Mouse (Mus musculus) brain, adult 2 months (tissue): Measurements from ENCODE around the gene Draxin.
A peak's percentile ranks its signal among the peaks of the same experiment; 100 is the strongest.

Source experiments
- DNase-seq: peaks from one replicate; pipeline ENCODE4 v3.0.0; 2011; ENCODE audit warnings: low read depth, low spot score

The Draxin gene

GRCm38 (mm10) chr4:148084261-148084714 lies 46.2 kb downstream of the Draxin start:
- DNase-seq: no peak

DNA sequence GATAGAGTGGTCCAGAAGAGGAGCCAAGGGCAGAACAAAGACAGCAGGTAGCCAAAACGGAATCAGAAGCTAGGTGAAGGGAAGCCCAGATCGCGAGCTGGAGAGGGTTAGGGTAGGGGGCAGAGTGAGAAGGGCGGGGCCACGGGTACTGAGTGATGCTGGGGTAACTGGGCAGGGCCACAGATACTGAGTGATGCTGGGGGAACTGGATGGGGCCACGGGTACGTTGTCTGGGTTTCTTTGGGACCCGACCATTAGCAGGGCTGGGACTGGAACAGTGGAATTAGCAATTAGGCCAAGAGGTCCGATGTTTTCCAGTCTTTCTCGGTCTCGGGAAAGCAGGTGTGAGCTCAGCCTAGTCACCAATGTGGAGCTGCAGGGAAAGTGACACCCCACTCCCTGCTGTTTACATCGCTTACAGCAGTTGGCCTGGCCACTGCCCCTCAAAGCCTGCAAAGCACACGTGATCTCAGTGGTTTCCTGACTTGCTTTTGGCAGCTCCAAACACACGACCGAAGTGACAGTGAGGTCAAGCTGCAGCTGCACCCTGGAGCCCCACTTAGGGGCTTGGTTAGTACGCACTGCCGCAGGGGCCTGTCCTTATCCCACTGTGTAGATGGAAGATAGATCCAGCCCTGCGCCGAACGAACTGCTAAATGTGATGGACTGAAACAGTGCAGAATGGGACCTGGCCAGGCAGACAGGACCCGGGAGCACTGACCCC lies 47.2 kb downstream of the Draxin start:
- DNase-seq: no peak

DNA sequence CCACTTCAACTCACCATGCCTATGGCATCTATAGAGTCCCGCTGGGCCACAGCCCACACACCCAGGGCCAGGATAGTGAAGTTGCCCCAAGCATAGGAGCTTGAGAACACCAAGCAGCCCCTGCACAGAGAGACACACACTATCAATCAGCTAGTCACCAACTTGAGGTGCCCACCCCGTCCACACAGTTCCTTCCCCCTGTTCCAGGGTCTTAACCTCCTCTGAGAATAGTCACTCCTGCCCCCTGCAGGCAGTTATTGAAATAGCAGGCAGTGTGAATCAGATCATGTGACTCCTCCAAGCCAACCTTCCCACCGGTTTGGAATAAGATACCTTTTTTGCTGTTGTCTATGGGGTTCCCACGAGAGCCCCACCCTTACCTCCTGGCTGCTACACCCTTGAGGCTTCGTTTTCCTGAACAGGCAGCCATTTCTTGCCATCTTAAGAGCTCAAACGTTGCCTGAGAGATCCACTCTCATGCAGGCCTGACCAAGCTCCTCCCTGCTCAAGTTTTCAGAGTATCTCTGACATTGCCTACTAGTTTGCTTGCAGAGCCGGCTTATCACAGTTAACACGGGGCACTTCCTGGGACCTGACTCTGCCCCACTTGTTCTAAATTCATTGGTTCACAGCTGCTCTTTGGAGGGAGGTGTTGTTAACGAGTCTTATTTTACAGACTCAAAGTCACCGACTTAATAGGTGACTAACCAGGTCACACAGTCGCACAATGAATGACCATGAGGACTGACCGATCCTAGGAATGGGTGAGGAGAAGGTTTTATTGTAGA lies 48.0 kb downstream of the Draxin start:
- peak; percentile 67 for DNase-seq

- DNase-seq: no peak
These were observed 49.3 kb downstream of the Draxin start for GRCm38 (mm10) chr4:148081201-148081600.

DNA sequence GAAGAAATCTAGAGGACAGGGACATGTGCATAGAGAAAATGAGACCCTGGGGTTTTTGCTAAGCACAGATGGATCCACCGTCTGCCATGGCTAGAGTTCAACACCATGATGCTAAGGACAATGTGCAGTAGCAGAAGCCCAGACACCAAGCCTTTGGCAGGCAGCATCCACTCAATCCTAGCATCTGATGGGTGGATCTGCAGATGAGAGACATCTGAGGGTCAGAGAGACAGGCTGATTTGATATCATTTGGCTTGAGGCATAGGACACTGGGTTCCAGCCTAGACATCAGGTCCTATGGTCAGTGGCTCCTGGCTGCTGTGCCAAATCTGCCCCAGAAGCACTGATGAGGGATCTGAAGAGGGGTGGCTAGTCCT lies 49.9 kb downstream of the Draxin start:
- DNase-seq: peak; percentile 95

DNA sequence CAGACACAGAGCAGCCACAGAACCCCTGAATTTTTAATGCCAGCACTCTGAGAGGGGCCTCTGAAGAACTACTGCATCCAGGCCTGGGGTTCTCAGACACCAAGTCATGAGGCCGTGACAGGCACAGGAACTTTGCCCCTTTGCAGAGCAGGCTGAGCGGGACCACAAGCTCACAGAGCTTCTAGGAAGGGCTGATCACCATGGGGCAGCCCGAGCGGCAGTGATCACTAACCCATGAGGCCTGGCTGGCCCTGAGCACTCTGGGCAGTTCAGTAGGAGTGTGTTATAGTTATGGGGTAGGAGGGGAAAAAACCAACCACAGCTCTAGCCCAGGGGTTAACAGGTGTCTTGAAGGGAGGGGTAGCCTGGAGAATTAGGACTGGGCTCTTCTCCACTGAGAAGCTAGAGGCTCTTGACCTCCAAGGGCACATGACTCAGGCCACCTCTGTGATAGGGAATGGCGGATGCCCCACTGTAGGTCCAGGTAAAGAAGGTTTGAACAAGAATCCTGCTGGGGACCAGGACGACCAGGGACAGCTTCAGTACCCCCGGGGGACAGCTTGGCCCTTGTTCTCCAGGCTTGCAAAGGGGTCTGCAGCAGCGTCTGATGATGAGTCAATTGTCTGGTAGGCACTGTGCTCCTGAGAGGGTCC lies 50.4 kb downstream of the Draxin start:
- DNase-seq: no peak

DNA sequence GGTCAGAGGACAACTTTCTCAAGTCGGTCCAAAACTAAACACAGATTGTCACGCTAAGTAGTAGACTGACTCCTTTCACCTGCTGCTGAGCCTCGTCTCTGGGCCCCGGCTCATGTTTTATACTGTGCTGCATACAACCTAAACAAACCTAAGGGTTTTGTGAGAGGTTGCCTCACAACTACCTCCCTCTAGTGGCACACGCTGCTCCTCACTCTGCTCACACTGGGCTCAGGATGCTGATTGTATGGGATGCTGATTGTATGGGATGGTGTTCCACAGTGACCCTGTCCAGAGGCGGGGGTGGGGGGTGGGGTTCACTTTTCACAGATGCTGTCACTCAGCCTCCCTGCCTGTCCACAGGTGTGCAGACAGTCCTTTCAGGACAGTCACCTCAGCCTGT lies 51.3 kb downstream of the Draxin start:
- DNase-seq: peak; percentile 57

- no peak for DNase-seq
These were observed 54.6 kb downstream of the Draxin start for GRCm38 (mm10) chr4:148075881-148076280.

DNA sequence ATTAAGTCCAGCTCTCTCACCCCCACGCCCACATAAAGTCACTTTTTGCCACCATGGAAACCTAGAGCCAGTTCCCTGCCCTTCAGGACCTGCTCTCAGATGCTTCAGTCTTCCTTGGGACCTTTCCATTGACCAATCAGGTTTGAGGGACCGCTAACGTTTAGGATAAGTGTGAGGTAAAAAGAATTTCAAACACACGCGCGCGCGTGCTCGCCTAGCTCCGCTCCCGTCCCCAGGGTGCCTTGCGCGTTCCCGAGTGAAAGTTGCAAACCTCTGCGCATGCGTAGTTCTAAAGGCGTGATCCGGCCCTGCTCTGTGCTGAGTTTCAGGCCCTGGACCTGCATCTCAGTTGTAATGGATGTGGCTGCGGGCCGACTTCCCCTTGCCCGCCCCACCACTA lies 55.2 kb downstream of the Draxin start:
- peak; percentile 82 for DNase-seq

- DNase-seq: peak; percentile 59
These were observed 55.8 kb downstream of the Draxin start for GRCm38 (mm10) chr4:148074521-148075189.

GRCm38 (mm10) chr4:148071508-148071907 lies 59.0 kb downstream of the Draxin start:
- no peak for DNase-seq

DNA sequence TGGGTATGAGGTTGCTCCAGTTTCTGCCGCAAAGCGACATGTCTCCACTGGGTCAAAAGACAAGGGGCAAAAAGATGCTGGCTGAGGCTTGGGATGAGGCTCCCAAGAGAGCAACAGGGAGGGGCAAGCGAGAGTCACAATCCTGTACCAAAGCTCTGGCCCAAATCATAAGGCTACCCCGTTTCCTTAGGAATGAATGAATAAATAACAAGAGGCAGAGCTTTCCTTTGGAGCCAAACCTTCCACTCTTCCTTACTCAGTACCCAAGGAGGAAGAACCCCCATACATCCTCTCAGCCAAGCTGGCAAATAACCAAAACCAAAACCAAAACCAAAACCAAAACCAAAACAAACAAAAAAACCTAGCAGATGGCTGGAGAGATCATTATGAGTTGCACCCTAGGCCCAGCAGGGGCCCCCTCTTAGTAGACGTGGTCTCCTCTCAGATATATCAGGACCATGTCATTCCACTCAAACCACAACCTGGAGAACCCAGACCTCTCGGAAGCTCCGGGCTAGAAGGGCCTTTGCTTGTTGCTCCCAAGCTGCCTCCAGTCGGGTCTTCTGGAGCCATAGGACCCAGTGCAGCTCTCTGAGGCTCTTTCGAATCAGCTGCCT lies 60.8 kb downstream of the Draxin start:
- no peak for DNase-seq

GRCm38 (mm10) chr4:148067346-148067745 lies 63.2 kb downstream of the Draxin start:
- DNase-seq: no peak

- no peak for DNase-seq
These were observed 64.1 kb downstream of the Draxin start for GRCm38 (mm10) chr4:148066401-148066744.

DNA sequence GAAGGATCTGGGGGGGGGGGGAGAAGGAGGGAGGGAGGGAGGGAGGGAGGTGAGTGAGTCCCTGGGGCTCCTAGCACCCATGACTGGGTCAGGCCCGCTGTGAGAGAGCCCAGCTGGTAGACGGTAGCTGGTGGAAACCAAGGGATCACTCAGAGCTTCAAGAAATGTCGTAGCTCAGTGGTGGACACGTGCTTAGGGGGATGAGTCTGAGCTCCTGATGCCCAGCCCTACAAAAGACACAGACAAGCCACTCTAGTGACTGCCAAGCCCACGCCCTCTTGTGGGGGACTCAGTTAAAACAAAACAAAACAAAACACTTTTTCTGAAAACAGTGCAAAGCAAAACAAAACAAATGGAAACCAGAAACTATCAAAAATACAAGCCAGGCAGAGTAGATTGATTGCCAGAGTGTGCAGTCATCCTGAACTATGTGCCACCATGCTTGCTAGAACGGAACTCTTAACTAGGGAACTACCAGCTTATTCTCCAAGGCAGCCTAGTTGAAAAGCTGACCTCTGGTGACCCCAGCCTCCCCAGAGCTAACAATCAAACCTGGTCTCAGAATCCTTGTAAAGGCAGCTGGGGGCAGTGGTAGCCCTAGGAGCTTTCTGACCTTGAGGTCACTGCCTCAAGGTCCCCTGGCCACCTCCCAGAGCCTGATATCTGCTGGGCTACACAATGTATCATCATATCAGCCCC lies 64.6 kb downstream of the Draxin start:
- DNase-seq: no peak

DNA sequence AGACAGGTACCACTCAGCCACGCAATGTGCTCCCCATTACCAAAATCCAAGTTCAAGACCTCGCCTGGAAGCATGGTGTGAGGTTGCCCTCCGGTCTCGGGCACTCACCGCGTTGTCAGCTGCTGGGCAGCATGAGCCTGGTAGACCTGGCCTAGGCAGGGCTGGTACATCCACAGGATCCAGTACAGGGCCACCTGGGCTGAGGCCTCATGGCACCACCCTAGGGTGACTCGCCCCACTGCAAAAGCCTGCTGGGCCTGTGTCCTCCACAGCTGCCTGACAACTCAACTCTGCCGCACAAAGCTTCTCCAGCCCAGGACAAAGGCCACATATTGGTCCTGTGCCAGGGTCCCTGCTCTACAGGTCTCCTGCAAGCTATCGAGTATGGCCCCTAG lies 69.4 kb downstream of the Draxin start:
- DNase-seq: no peak

DNA sequence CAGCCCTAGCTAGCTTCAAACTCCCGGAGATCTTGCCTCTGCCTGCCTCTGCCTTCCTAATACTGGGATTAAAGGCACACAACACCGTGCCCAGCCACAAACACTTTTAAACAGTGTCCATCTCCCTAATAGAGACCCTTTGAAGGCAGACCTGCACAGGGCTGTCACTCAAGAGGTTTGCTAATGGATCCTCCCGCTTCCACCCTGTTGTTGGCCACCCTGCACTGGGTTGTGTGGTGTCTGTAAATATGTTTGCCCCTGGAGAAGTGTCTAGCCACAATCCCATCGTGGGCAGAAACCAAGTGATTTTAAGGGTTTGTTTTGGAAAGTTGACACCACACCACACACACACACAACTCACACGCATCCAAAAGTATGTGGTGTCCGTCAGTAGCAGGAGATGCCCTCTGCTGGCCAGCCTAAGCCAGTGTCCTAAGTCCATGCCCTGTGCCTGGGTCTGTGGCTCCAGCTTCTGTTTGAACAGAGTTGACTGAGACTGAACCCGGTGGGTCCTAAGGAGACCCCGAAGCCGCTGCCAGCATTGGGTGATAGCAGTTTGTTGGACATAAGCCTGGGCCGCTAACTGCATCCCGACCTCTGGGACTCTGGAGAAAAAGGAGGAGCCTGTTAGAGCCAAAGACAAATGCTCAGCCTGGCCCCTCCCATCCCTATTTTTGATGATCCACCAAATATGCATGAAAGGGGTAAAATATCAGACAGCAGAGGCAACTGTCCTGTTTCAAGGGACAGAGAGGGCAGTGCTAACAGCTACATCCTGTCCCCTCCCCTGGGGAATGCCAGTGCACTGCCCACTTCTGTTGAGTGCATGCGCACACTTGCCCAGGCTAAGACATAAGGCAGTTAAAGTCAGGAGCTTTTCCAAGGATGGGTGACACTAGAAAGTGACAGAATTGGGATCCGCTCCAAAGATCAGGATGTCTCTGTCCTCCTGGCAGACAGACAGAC lies 70.1 kb downstream of the Draxin start:
- DNase-seq: peak; percentile 58

- peak; percentile 72 for DNase-seq
These were observed 71.5 kb downstream of the Draxin start for GRCm38 (mm10) chr4:148058993-148059392.

DNA sequence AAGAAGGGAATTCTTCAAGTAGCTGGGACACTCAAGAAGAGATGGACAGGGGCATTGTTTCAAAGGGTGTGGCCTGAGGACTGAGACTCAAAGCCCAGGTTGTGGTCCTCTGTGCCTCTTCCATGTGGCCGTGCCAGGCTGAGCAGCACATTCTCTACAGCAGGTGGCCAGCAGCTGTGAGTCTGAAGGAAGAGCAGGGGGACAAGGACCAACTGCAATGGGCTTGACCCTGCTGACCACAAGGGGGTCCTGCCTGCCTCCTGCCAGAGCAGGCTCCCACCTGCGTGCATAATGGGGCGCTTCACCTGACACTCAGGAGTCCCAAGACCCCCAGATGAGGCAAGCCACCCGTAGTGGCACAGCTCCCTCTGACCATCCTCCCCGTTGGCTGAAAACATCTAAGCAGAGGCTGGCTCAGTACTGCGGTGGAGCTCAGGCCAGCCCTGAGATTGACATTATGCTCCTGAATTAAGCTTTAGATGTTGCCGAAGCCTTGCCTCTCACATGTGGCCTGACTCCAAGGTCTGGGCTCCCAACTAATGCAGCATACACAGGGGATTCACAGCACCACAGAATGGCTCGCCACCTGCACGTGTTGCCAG lies 72.2 kb downstream of the Draxin start:
- DNase-seq: no peak
